Mouse (Mus musculus) retina, embryonic 14.5 days (tissue): ENCODE data around the gene Nags.

Experiments used
- DNase-seq: peaks from one replicate; pipeline ENCODE4 v3.0.0-alpha.2; 2015; ENCODE audit warnings: low spot score

Nags gene

GRCm38 (mm10) chr11:102145471-102146001, at the start of gene Nags:
TSS of gene Nags (plus strand) at chr11:102145513.
- peak; percentile 26 for DNase-seq

- no peak for DNase-seq
Measured at GRCm38 (mm10) chr11:102095676-102096075, 49.6 kb upstream of the Nags start.

- DNase-seq = no peak
Measured at GRCm38 (mm10) chr11:102096446-102096845, 48.9 kb upstream of the Nags start.

- DNase-seq = peak; percentile 93
Measured at GRCm38 (mm10) chr11:102096887-102097391, 48.4 kb upstream of the Nags start.

- no peak for DNase-seq
Measured at GRCm38 (mm10) chr11:102101219-102101618, 44.1 kb upstream of the Nags start, which contains the start of gene Ppy. TSS of gene Ppy (minus strand) at chr11:102101319.

- DNase-seq = peak; percentile 85
Measured at GRCm38 (mm10) chr11:102102485-102103258, 42.6 kb upstream of the Nags start.

- no peak for DNase-seq
Measured at GRCm38 (mm10) chr11:102106911-102107310, 38.4 kb upstream of the Nags start.

GRCm38 (mm10) chr11:102107732-102108131, 37.6 kb upstream of the Nags start, which contains the start of gene Pyy:
TSS of gene Pyy (minus strand) at chr11:102107832.
- DNase-seq = no peak

- no peak for DNase-seq
Measured at GRCm38 (mm10) chr11:102111576-102111975, 33.7 kb upstream of the Nags start.

- DNase-seq = no peak
Measured at GRCm38 (mm10) chr11:102116241-102116640, 29.1 kb upstream of the Nags start.

GRCm38 (mm10) chr11:102117386-102117785, 27.9 kb upstream of the Nags start:
- no peak for DNase-seq

- no peak for DNase-seq
Measured at GRCm38 (mm10) chr11:102134516-102134915, 10.8 kb upstream of the Nags start.

- no peak for DNase-seq
Measured at GRCm38 (mm10) chr11:102137625-102138446, 7.5 kb upstream of the Nags start.

- peak; percentile 88 for DNase-seq
Measured at GRCm38 (mm10) chr11:102138447-102138740, 6.9 kb upstream of the Nags start.

GRCm38 (mm10) chr11:102140508-102140907, 4.8 kb upstream of the Nags start:
- peak; percentile 85 for DNase-seq

- no peak for DNase-seq
Measured at GRCm38 (mm10) chr11:102142355-102142754, 3.0 kb upstream of the Nags start.

- DNase-seq = peak; percentile 58
Measured at GRCm38 (mm10) chr11:102144957-102145470, 299 bp upstream of the Nags start.

- no peak for DNase-seq
Measured at GRCm38 (mm10) chr11:102146005-102146404, 692 bp downstream of the Nags start.

- DNase-seq = no peak
Measured at GRCm38 (mm10) chr11:102146531-102146930, 1.2 kb downstream of the Nags start.

GRCm38 (mm10) chr11:102147213-102147989, 2.1 kb downstream of the Nags start:
- DNase-seq = no peak

- DNase-seq = peak; percentile 95
Measured at GRCm38 (mm10) chr11:102156039-102156785, 10.9 kb downstream of the Nags start, which contains the start of gene Tmem101. TSS of gene Tmem101 (minus strand) at chr11:102156404.
